Mouse (Mus musculus): Measurements from ENCODE around the gene Brca1. TPM values are rescaled to one million over a fixed set of nuclear protein-coding genes. Genes with fewer than 3 reads are reported as not detected.
"Not testable (repeated sequence)": the region's sequence is repeated elsewhere in the genome, so short reads cannot be mapped to it uniquely, and the experiment has no call there.

Brca1 gene
- polyA plus RNA-seq, 1 experiment from 2014 or later, result 14.7 TPM

- no peak overlapping the region for H3K4me3 ChIP-seq (ENCODE audit: low read depth, low read length)
- H3K36me3 ChIP-seq (ENCODE audit: control insufficient read depth, insufficient read depth, low read length), result no peaks in the 10 kb centered on the region
- no peak overlapping the region for H3K4me2 ChIP-seq (replicated peaks; ENCODE audit: low read depth, low read length)
- 61% methylated on average over 3 of the region's 3 CpGs for WGBS
- no peaks in the 10 kb centered on the region for H3K27me3 ChIP-seq (ENCODE audit: control insufficient read depth, insufficient read depth, low read length)
- ATAC-seq (ENCODE audit: insufficient number of reproducible peaks, insufficient read depth, low FRiP score, low read depth), result no peak
- no peaks in the 10 kb centered on the region for H3K9me3 ChIP-seq (ENCODE audit: control insufficient read depth, low read depth, low read length)
- H3K9ac ChIP-seq (replicated peaks; ENCODE audit: low read depth, low read length), result no peak overlapping the region
- H3K27ac ChIP-seq (ENCODE audit: low read length), result no peak overlapping the region
- peaks cover 7% of the 10 kb centered on the region for H3K4me1 ChIP-seq (ENCODE audit: control insufficient read depth, insufficient read depth, low read length)
Measured at GRCm38 (mm10) chr11:101471926-101472325, 79.8 kb downstream of the Brca1 start.

- no peaks in the 10 kb centered on the region for H3K27me3 ChIP-seq (ENCODE audit: control insufficient read depth, insufficient read depth, low read length)
- H3K36me3 ChIP-seq (ENCODE audit: control insufficient read depth, insufficient read depth, low read length), result no peaks in the 10 kb centered on the region
- ATAC-seq (ENCODE audit: insufficient number of reproducible peaks, insufficient read depth, low FRiP score, low read depth), result no peak
- 56% methylated on average over 7 of the region's 7 CpGs for WGBS
- H3K4me1 ChIP-seq (ENCODE audit: control insufficient read depth, insufficient read depth, low read length), result peaks cover 7% of the 10 kb centered on the region
- no peak overlapping the region for H3K4me3 ChIP-seq (ENCODE audit: low read depth, low read length)
- H3K9me3 ChIP-seq (ENCODE audit: control insufficient read depth, low read depth, low read length), result no peaks in the 10 kb centered on the region
- H3K9ac ChIP-seq (replicated peaks; ENCODE audit: low read depth, low read length), result no peak overlapping the region
- no peak overlapping the region for H3K27ac ChIP-seq (ENCODE audit: low read length)
- H3K4me2 ChIP-seq (replicated peaks; ENCODE audit: low read depth, low read length), result no peak overlapping the region
Measured at GRCm38 (mm10) chr11:101470206-101470605, 81.5 kb downstream of the Brca1 start.

- ATAC-seq (ENCODE audit: insufficient number of reproducible peaks, insufficient read depth, low FRiP score, low read depth), result no peak
- no peaks in the 10 kb centered on the region for H3K9me3 ChIP-seq (ENCODE audit: control insufficient read depth, low read depth, low read length)
- 63% methylated on average over 4 of the region's 4 CpGs for WGBS
- H3K4me3 ChIP-seq (ENCODE audit: low read depth, low read length), result peak overlapping the region; percentile 71; the same call in 1 of the 2 replicates
- no peaks in the 10 kb centered on the region for H3K27me3 ChIP-seq (ENCODE audit: control insufficient read depth, insufficient read depth, low read length)
- peaks cover 14% of the 10 kb centered on the region for H3K4me1 ChIP-seq (ENCODE audit: control insufficient read depth, insufficient read depth, low read length)
- H3K4me2 ChIP-seq (replicated peaks; ENCODE audit: low read depth, low read length), result peak overlapping the region; percentile 96
- H3K36me3 ChIP-seq (ENCODE audit: control insufficient read depth, insufficient read depth, low read length), result no peaks in the 10 kb centered on the region
- H3K27ac ChIP-seq (ENCODE audit: low read length), result no peak overlapping the region
- H3K9ac ChIP-seq (replicated peaks; ENCODE audit: low read depth, low read length), result no peak overlapping the region
Measured at GRCm38 (mm10) chr11:101469155-101469554, 82.6 kb downstream of the Brca1 start.

- WGBS, result 3% methylated on average over 13 of the region's 13 CpGs
- Histone ChIP-seq H3K4me3 (ENCODE audit: low read depth, low read length) (peak overlapping the region; percentile 71), H3K36me3 (ENCODE audit: control insufficient read depth, insufficient read depth, low read length) (no peaks in the 10 kb centered on the region), H3K27ac (ENCODE audit: low read length) (no peak overlapping the region), H3K9ac (replicated peaks; ENCODE audit: low read depth, low read length) (peak overlapping the region; percentile 61), H3K27me3 (ENCODE audit: control insufficient read depth, insufficient read depth, low read length) (no peaks in the 10 kb centered on the region), H3K4me1 (ENCODE audit: control insufficient read depth, insufficient read depth, low read length) (peaks cover 18% of the 10 kb centered on the region), H3K4me2 (replicated peaks; ENCODE audit: low read depth, low read length) (peak overlapping the region; percentile 96), H3K9me3 (ENCODE audit: control insufficient read depth, low read depth, low read length) (no peaks in the 10 kb centered on the region)
- ATAC-seq (ENCODE audit: insufficient number of reproducible peaks, insufficient read depth, low FRiP score, low read depth), result no peak
Measured at GRCm38 (mm10) chr11:101468731-101469130, 83.0 kb downstream of the Brca1 start.

GRCm38 (mm10) chr11:101468263-101468688, 83.5 kb downstream of the Brca1 start:
- no peaks in the 10 kb centered on the region for H3K27me3 ChIP-seq (ENCODE audit: control insufficient read depth, insufficient read depth, low read length)
- H3K9ac ChIP-seq (replicated peaks; ENCODE audit: low read depth, low read length), result peak overlapping the region; percentile 61
- H3K4me2 ChIP-seq (replicated peaks; ENCODE audit: low read depth, low read length), result peak overlapping the region; percentile 96
- 1% methylated on average over 31 of the region's 31 CpGs for WGBS
- peaks cover 21% of the 10 kb centered on the region for H3K4me1 ChIP-seq (ENCODE audit: control insufficient read depth, insufficient read depth, low read length)
- H3K36me3 ChIP-seq (ENCODE audit: control insufficient read depth, insufficient read depth, low read length), result no peaks in the 10 kb centered on the region
- H3K4me3 ChIP-seq (ENCODE audit: low read depth, low read length), result peak overlapping the region; percentile 71
- ATAC-seq (ENCODE audit: insufficient number of reproducible peaks, insufficient read depth, low FRiP score, low read depth), result 0 out of 2 replicates have a peak, but pooled peaks have one; percentile 3
- peak overlapping the region; percentile 33; the same call in 1 of the 2 replicates for H3K27ac ChIP-seq (ENCODE audit: low read length)
- H3K9me3 ChIP-seq (ENCODE audit: control insufficient read depth, low read depth, low read length), result no peaks in the 10 kb centered on the region

GRCm38 (mm10) chr11:101467477-101468262, 84.1 kb downstream of the Brca1 start:
- no peaks in the 10 kb centered on the region for H3K27me3 ChIP-seq (ENCODE audit: control insufficient read depth, insufficient read depth, low read length)
- peak overlapping the region; percentile 33; the same call in 1 of the 2 replicates for H3K27ac ChIP-seq (ENCODE audit: low read length)
- peak overlapping the region; percentile 96 for H3K4me2 ChIP-seq (replicated peaks; ENCODE audit: low read depth, low read length)
- peaks cover 21% of the 10 kb centered on the region for H3K4me1 ChIP-seq (ENCODE audit: control insufficient read depth, insufficient read depth, low read length)
- no peaks in the 10 kb centered on the region for H3K36me3 ChIP-seq (ENCODE audit: control insufficient read depth, insufficient read depth, low read length)
- under 1% methylated on average over 50 of the region's 54 CpGs for WGBS
- H3K9me3 ChIP-seq (ENCODE audit: control insufficient read depth, low read depth, low read length), result no peaks in the 10 kb centered on the region
- peak overlapping the region; percentile 71 for H3K4me3 ChIP-seq (ENCODE audit: low read depth, low read length)
- H3K9ac ChIP-seq (replicated peaks; ENCODE audit: low read depth, low read length), result peak overlapping the region; percentile 61; the same call in 1 of the 2 replicates
- ATAC-seq (ENCODE audit: insufficient number of reproducible peaks, insufficient read depth, low FRiP score, low read depth), result peak; percentile 82

GRCm38 (mm10) chr11:101466552-101466950, 85.2 kb downstream of the Brca1 start:
- Histone ChIP-seq H3K4me3 (ENCODE audit: low read depth, low read length) (peak overlapping the region; percentile 86), H3K4me1 (ENCODE audit: control insufficient read depth, insufficient read depth, low read length) (peaks cover 25% of the 10 kb centered on the region), H3K4me2 (replicated peaks; ENCODE audit: low read depth, low read length) (peak overlapping the region; percentile 98)
- not testable (repeated sequence) for H3K27me3 ChIP-seq (ENCODE audit: control insufficient read depth, insufficient read depth, low read length); H3K27ac ChIP-seq (ENCODE audit: low read length); H3K36me3 ChIP-seq (ENCODE audit: control insufficient read depth, insufficient read depth, low read length); H3K9me3 ChIP-seq (ENCODE audit: control insufficient read depth, low read depth, low read length); H3K9ac ChIP-seq (replicated peaks; ENCODE audit: low read depth, low read length); ATAC-seq (ENCODE audit: insufficient number of reproducible peaks, insufficient read depth, low FRiP score, low read depth)
- WGBS, result 55% methylated on average over 5 of the region's 5 CpGs

- peak within 1 kb of the TSS; percentile 86 for H3K27ac ChIP-seq (ENCODE audit: low read length)
- peak; percentile 60 for ATAC-seq (ENCODE audit: insufficient number of reproducible peaks, insufficient read depth, low FRiP score, low read depth)
- H3K36me3 ChIP-seq (ENCODE audit: control insufficient read depth, insufficient read depth, low read length), result peaks cover 5% of the 10 kb centered on the region
- peak within 1 kb of the TSS; percentile 98 for H3K4me2 ChIP-seq (replicated peaks; ENCODE audit: low read depth, low read length)
- no peaks in the 10 kb centered on the region for H3K9me3 ChIP-seq (ENCODE audit: control insufficient read depth, low read depth, low read length)
- peak within 1 kb of the TSS; percentile 64 for H3K9ac ChIP-seq (replicated peaks; ENCODE audit: low read depth, low read length)
- H3K4me3 ChIP-seq (ENCODE audit: low read depth, low read length), result peak within 1 kb of the TSS; percentile 86
- H3K4me1 ChIP-seq (ENCODE audit: control insufficient read depth, insufficient read depth, low read length), result peaks cover 25% of the 10 kb centered on the region
- H3K27me3 ChIP-seq (ENCODE audit: control insufficient read depth, insufficient read depth, low read length), result no peaks in the 10 kb centered on the region
- under 1% methylated on average over 60 of the region's 60 CpGs for WGBS
Measured at GRCm38 (mm10) chr11:101465869-101466551, 85.7 kb downstream of the Brca1 start, which contains the start of gene Vat1. Gene Vat1, minus strand, starts transcription at chr11:101466230.

Measured in stomach, embryonic 14.5 days (tissue).